Mouse (Mus musculus): ENCODE measurements around the gene Adamts2. TPM values are rescaled to one million over a fixed set of nuclear protein-coding genes. Genes with fewer than 3 reads are reported as not detected.
A peak's percentile ranks its signal among the peaks of the same experiment; 100 is the strongest.

Adamts2 gene
- 2.6 and 3.5 TPM in 2 replicates for polyA plus RNA-seq (2012; rRNA removed)

- 1% methylated on average over 82 of the region's 82 CpGs for WGBS
- no peak for TF ChIP-seq CTCF (IDR thresholded peaks at IDR 0.05; ENCODE audit: extremely low read depth, insufficient read length, insufficient replicate concordance, low read depth, low read length)
- TF ChIP-seq POLR2A (IDR thresholded peaks at IDR 0.05; ENCODE audit: low read depth, low read length) = no peak
- H3K27ac ChIP-seq (ENCODE audit: insufficient read depth, low read depth, low read length) = no peak within 1 kb of the TSS
Observed at GRCm38 (mm10) chr11:50601641-50602355, at the start of gene Adamts2. TSS of gene Adamts2 (plus strand) at chr11:50602084.

GRCm38 (mm10) chr11:50557064-50557463 is 44.8 kb upstream of the Adamts2 start:
- Histone ChIP-seq H3K27ac (ENCODE audit: insufficient read depth, low read depth, low read length) (no peak overlapping the region), H3K36me3 (ENCODE audit: control insufficient read depth, insufficient read depth, low read length) (no peaks in the 10 kb centered on the region), H3K4me3 (ENCODE audit: low read depth, low read length) (no peak overlapping the region), H3K27me3 (ENCODE audit: control insufficient read depth, insufficient read depth, low read length) (no peaks in the 10 kb centered on the region), H3K4me1 (ENCODE audit: control insufficient read depth, insufficient read depth, insufficient read length, low read length) (no peaks in the 10 kb centered on the region)
- no peak for TF ChIP-seq POLR2A (IDR thresholded peaks at IDR 0.05; ENCODE audit: low read depth, low read length)
- TF ChIP-seq CTCF (IDR thresholded peaks at IDR 0.05; ENCODE audit: extremely low read depth, insufficient read length, insufficient replicate concordance, low read depth, low read length) = no peak
- WGBS = 86% methylated on average over 3 of the region's 3 CpGs

More at GRCm38 (mm10) chr11:50601641-50602355, at the start of gene Adamts2:
- Histone ChIP-seq H3K4me3 (ENCODE audit: low read depth, low read length) (peak within 1 kb of the TSS; percentile 57), H3K27me3 (ENCODE audit: control insufficient read depth, insufficient read depth, low read length) (peaks cover 21% of the 10 kb centered on the region), H3K36me3 (ENCODE audit: control insufficient read depth, insufficient read depth, low read length) (no peaks in the 10 kb centered on the region), H3K4me1 (ENCODE audit: control insufficient read depth, insufficient read depth, insufficient read length, low read length) (no peaks in the 10 kb centered on the region)

GRCm38 (mm10) chr11:50559108-50559507 is 42.8 kb upstream of the Adamts2 start:
- H3K4me1 ChIP-seq (ENCODE audit: control insufficient read depth, insufficient read depth, insufficient read length, low read length) = no peaks in the 10 kb centered on the region
- TF ChIP-seq POLR2A (IDR thresholded peaks at IDR 0.05; ENCODE audit: low read depth, low read length) = no peak
- TF ChIP-seq CTCF (IDR thresholded peaks at IDR 0.05; ENCODE audit: extremely low read depth, insufficient read length, insufficient replicate concordance, low read depth, low read length) = peak; percentile 9; the same call in 1 of the 2 replicates
- H3K36me3 ChIP-seq (ENCODE audit: control insufficient read depth, insufficient read depth, low read length) = no peaks in the 10 kb centered on the region
- H3K27ac ChIP-seq (ENCODE audit: insufficient read depth, low read depth, low read length) = no peak overlapping the region
- no peaks in the 10 kb centered on the region for H3K27me3 ChIP-seq (ENCODE audit: control insufficient read depth, insufficient read depth, low read length)
- no peak overlapping the region for H3K4me3 ChIP-seq (ENCODE audit: low read depth, low read length)
- 26% methylated on average over 4 of the region's 4 CpGs for WGBS

- Histone ChIP-seq H3K27me3 (ENCODE audit: control insufficient read depth, insufficient read depth, low read length) (0 out of 2 replicates have a peak, but pooled peaks cover 2% of the 10 kb centered on the region), H3K4me1 (ENCODE audit: control insufficient read depth, insufficient read depth, insufficient read length, low read length) (no peaks in the 10 kb centered on the region), H3K36me3 (ENCODE audit: control insufficient read depth, insufficient read depth, low read length) (no peaks in the 10 kb centered on the region), H3K4me3 (ENCODE audit: low read depth, low read length) (no peak overlapping the region), H3K27ac (ENCODE audit: insufficient read depth, low read depth, low read length) (no peak overlapping the region)
- TF ChIP-seq CTCF (IDR thresholded peaks at IDR 0.05; ENCODE audit: extremely low read depth, insufficient read length, insufficient replicate concordance, low read depth, low read length) (no peak), POLR2A (IDR thresholded peaks at IDR 0.05; ENCODE audit: low read depth, low read length) (no peak)
- 58% methylated on average over 20 of the region's 20 CpGs for WGBS
Observed at GRCm38 (mm10) chr11:50565466-50566211, 36.2 kb upstream of the Adamts2 start.

- Histone ChIP-seq H3K27me3 (ENCODE audit: control insufficient read depth, insufficient read depth, low read length) (0 out of 2 replicates have a peak, but pooled peaks cover 2% of the 10 kb centered on the region), H3K4me3 (ENCODE audit: low read depth, low read length) (no peak overlapping the region), H3K36me3 (ENCODE audit: control insufficient read depth, insufficient read depth, low read length) (no peaks in the 10 kb centered on the region), H3K27ac (ENCODE audit: insufficient read depth, low read depth, low read length) (no peak overlapping the region), H3K4me1 (ENCODE audit: control insufficient read depth, insufficient read depth, insufficient read length, low read length) (no peaks in the 10 kb centered on the region)
- 50% methylated on average over 6 of the region's 6 CpGs for WGBS
- no peak for TF ChIP-seq POLR2A (IDR thresholded peaks at IDR 0.05; ENCODE audit: low read depth, low read length)
Observed at GRCm38 (mm10) chr11:50571448-50571847, 30.4 kb upstream of the Adamts2 start.

GRCm38 (mm10) chr11:50576521-50576920 is 25.4 kb upstream of the Adamts2 start:
- no peaks in the 10 kb centered on the region for H3K36me3 ChIP-seq (ENCODE audit: control insufficient read depth, insufficient read depth, low read length)
- WGBS = 37% methylated on average over 4 of the region's 4 CpGs

GRCm38 (mm10) chr11:50587026-50587425 is 14.9 kb upstream of the Adamts2 start:
- H3K27ac ChIP-seq (ENCODE audit: insufficient read depth, low read depth, low read length) = no peak overlapping the region
- no peaks in the 10 kb centered on the region for H3K36me3 ChIP-seq (ENCODE audit: control insufficient read depth, insufficient read depth, low read length)
- 41% methylated on average over 7 of the region's 7 CpGs for WGBS
- no peak overlapping the region for H3K4me3 ChIP-seq (ENCODE audit: low read depth, low read length)
- H3K4me1 ChIP-seq (ENCODE audit: control insufficient read depth, insufficient read depth, insufficient read length, low read length) = no peaks in the 10 kb centered on the region
- TF ChIP-seq CTCF (IDR thresholded peaks at IDR 0.05; ENCODE audit: extremely low read depth, insufficient read length, insufficient replicate concordance, low read depth, low read length) (peak; percentile 59; the same call in 1 of the 2 replicates), POLR2A (IDR thresholded peaks at IDR 0.05; ENCODE audit: low read depth, low read length) (no peak)
- no peaks in the 10 kb centered on the region for H3K27me3 ChIP-seq (ENCODE audit: control insufficient read depth, insufficient read depth, low read length)

More at GRCm38 (mm10) chr11:50576521-50576920, 25.4 kb upstream of the Adamts2 start:
- Histone ChIP-seq H3K27me3 (ENCODE audit: control insufficient read depth, insufficient read depth, low read length) (no peaks in the 10 kb centered on the region), H3K4me3 (ENCODE audit: low read depth, low read length) (no peak overlapping the region), H3K27ac (ENCODE audit: insufficient read depth, low read depth, low read length) (no peak overlapping the region), H3K4me1 (ENCODE audit: control insufficient read depth, insufficient read depth, insufficient read length, low read length) (no peaks in the 10 kb centered on the region)
- no peak for TF ChIP-seq POLR2A (IDR thresholded peaks at IDR 0.05; ENCODE audit: low read depth, low read length)
- TF ChIP-seq CTCF (IDR thresholded peaks at IDR 0.05; ENCODE audit: extremely low read depth, insufficient read length, insufficient replicate concordance, low read depth, low read length) = no peak
